Mouse (Mus musculus) forebrain, embryonic 11.5 days (tissue): ENCODE measurements around the gene Vav2. TPM values are rescaled to one million over a fixed set of nuclear protein-coding genes. Genes with fewer than 3 reads are reported as not detected.

Experiments used
- ATAC-seq: fragments of 200-750 bp; cut with Nextera tagmentation; replicated peaks from 2 replicates; pipeline ENCODE4 v1.8.0; 2017; ENCODE audit warnings: moderate TSS enrichment; ENCODE audit not compliant: low FRiP score
- DNase-seq: peaks from one replicate; pipeline ENCODE4 v3.0.0-alpha.2; 2017; ENCODE audit warnings: low spot score
- H3K27ac ChIP-seq: fragments of 300-500 bp; sonication (generic); 2 replicates; pipeline ENCODE4 v1.5.1; 2014; ENCODE audit warnings: low read depth, low read length
- H3K27me3 ChIP-seq: fragments of 300-500 bp; sonication (generic); 2 replicates; pipeline ENCODE4 v1.6.1; 2014; ENCODE audit warnings: mild to moderate bottlenecking, low read length, mixed read lengths; ENCODE audit not compliant: control insufficient read depth, insufficient read depth
- H3K36me3 ChIP-seq: fragments of 300-500 bp; sonication (generic); 2 replicates; pipeline ENCODE4 v1.6.1; 2014; ENCODE audit warnings: mild to moderate bottlenecking, low read length, moderate library complexity, mixed read lengths; ENCODE audit not compliant: control insufficient read depth, insufficient read depth
- H3K4me1 ChIP-seq: fragments of 300-500 bp; sonication (generic); replicated peaks from 2 replicates; pipeline ENCODE4 v1.6.1; 2014; ENCODE audit warnings: low read length, mixed read lengths; ENCODE audit not compliant: control insufficient read depth, insufficient read depth
- H3K4me2 ChIP-seq: fragments of 300-500 bp; sonication (generic); 2 replicates; pipeline ENCODE4 v1.6.1; 2014; ENCODE audit warnings: low read depth, mild to moderate bottlenecking, low read length, moderate library complexity, mixed read lengths; ENCODE audit not compliant: severe bottlenecking
- H3K4me3 ChIP-seq: fragments of 300-500 bp; sonication (generic); 2 replicates; pipeline ENCODE4 v1.5.1; 2014; ENCODE audit warnings: low read depth, low read length
- H3K9ac ChIP-seq: fragments of 300-500 bp; sonication (generic); 2 replicates; pipeline ENCODE4 v1.6.1; 2014; ENCODE audit warnings: low read length
- H3K9me3 ChIP-seq: fragments of 300-500 bp; sonication (generic); 2 replicates; pipeline ENCODE4 v1.6.1; 2016; ENCODE audit warnings: low read length, mixed read lengths; ENCODE audit not compliant: control insufficient read depth
- WGBS: fragments of 180-500 bp; shearing (Covaris S2); extraction: QIAGEN DNeasy Blood & Tissue Kit; methylation state at CpG from one replicate; pipeline ENCODE4 v1.1.7; 2014; 5-methylcytosine and 5-hydroxymethylcytosine counted together
- polyA plus RNA-seq: library from polyadenylated mRNA; unstranded; fragments of >200 nt; fragmentation: Nextera tagmentation; extraction: Ambion mirVana; gene quantifications from 2 replicates; pipeline ENCODE4 v1.2.1, GENCODE M21; 2014

The Vav2 gene
- polyA plus RNA-seq, 1 experiment from 2014 or later, result 12.7 TPM

- Histone ChIP-seq H3K27me3 (no peaks in the 10 kb centered on the region), H3K4me3 (no peak overlapping the region), H3K4me1 (no peaks in the 10 kb centered on the region; the same call in none of the 2 replicates), H3K27ac (no peak overlapping the region), H3K9me3 (no peaks in the 10 kb centered on the region), H3K4me2 (no peak overlapping the region), H3K36me3 (no peaks in the 10 kb centered on the region), H3K9ac (no peak overlapping the region)
- DNase-seq (no peak), ATAC-seq (no peak)
- 65% methylated on average over 8 of the region's 8 CpGs for WGBS
These were observed 96.4 kb downstream of the Vav2 start for GRCm38 (mm10) chr2:27330446-27330845.

GRCm38 (mm10) chr2:27329386-27330060 lies 97.3 kb downstream of the Vav2 start:
- ATAC-seq (no peak), DNase-seq (no peak)
- Histone ChIP-seq H3K4me2 (no peak overlapping the region), H3K27ac (no peak overlapping the region), H3K4me3 (no peak overlapping the region), H3K27me3 (no peaks in the 10 kb centered on the region), H3K36me3 (no peaks in the 10 kb centered on the region), H3K9ac (no peak overlapping the region), H3K4me1 (no peaks in the 10 kb centered on the region; the same call in none of the 2 replicates), H3K9me3 (no peaks in the 10 kb centered on the region)
- 91% methylated on average over 10 of the region's 10 CpGs for WGBS

GRCm38 (mm10) chr2:27328613-27329041 lies 98.2 kb downstream of the Vav2 start:
- Histone ChIP-seq H3K27ac (no peak overlapping the region), H3K4me3 (no peak overlapping the region), H3K9me3 (no peaks in the 10 kb centered on the region), H3K4me2 (no peak overlapping the region), H3K9ac (no peak overlapping the region), H3K27me3 (no peaks in the 10 kb centered on the region), H3K36me3 (no peaks in the 10 kb centered on the region), H3K4me1 (no peaks in the 10 kb centered on the region; the same call in none of the 2 replicates)
- no peak for DNase-seq
- no peak for ATAC-seq

- Histone ChIP-seq H3K27me3 (no peaks in the 10 kb centered on the region), H3K4me2 (no peak overlapping the region), H3K4me3 (no peak overlapping the region), H3K9ac (no peak overlapping the region), H3K9me3 (no peaks in the 10 kb centered on the region), H3K27ac (no peak overlapping the region), H3K4me1 (no peaks in the 10 kb centered on the region; the same call in none of the 2 replicates), H3K36me3 (no peaks in the 10 kb centered on the region)
- DNase-seq (no peak), ATAC-seq (no peak)
- 74% methylated on average over 4 of the region's 4 CpGs for WGBS
These were observed 98.9 kb downstream of the Vav2 start for GRCm38 (mm10) chr2:27327886-27328285.

GRCm38 (mm10) chr2:27327076-27327475 lies 99.8 kb downstream of the Vav2 start:
- H3K4me2 ChIP-seq, result no peak overlapping the region
- H3K4me1 ChIP-seq, result no peaks in the 10 kb centered on the region; the same call in none of the 2 replicates
- no peak overlapping the region for H3K27ac ChIP-seq
- no peak overlapping the region for H3K4me3 ChIP-seq
- ATAC-seq, result no peak
- no peak overlapping the region for H3K9ac ChIP-seq
- no peak for DNase-seq
- H3K36me3 ChIP-seq, result no peaks in the 10 kb centered on the region
- WGBS, result 82% methylated on average over 6 of the region's 6 CpGs
- H3K27me3 ChIP-seq, result no peaks in the 10 kb centered on the region
- no peaks in the 10 kb centered on the region for H3K9me3 ChIP-seq

- ATAC-seq (no peak), DNase-seq (peak; percentile 67)
- no peaks in the 10 kb centered on the region for H3K36me3 ChIP-seq
- H3K4me1 ChIP-seq, result peaks cover 2% of the 10 kb centered on the region
- H3K27ac ChIP-seq, result no peak overlapping the region
- H3K9ac ChIP-seq, result no peak overlapping the region
- no peaks in the 10 kb centered on the region for H3K27me3 ChIP-seq
- no peak overlapping the region for H3K4me3 ChIP-seq
- no peak overlapping the region for H3K4me2 ChIP-seq
- 51% methylated on average over 7 of the region's 7 CpGs for WGBS
- H3K9me3 ChIP-seq, result no peaks in the 10 kb centered on the region
These were observed 100.5 kb downstream of the Vav2 start for GRCm38 (mm10) chr2:27326357-27326756.

- no peak overlapping the region for H3K27ac ChIP-seq
- WGBS, result 15% methylated on average over 2 of the region's 2 CpGs
- ATAC-seq (no peak), DNase-seq (no peak)
- no peaks in the 10 kb centered on the region for H3K9me3 ChIP-seq
- H3K4me3 ChIP-seq, result no peak overlapping the region
- H3K4me2 ChIP-seq, result no peak overlapping the region
- no peaks in the 10 kb centered on the region for H3K27me3 ChIP-seq
- no peaks in the 10 kb centered on the region for H3K36me3 ChIP-seq
- H3K4me1 ChIP-seq, result peaks cover 7% of the 10 kb centered on the region; the same call in 1 of the 2 replicates
- H3K9ac ChIP-seq, result no peak overlapping the region
These were observed 102.1 kb downstream of the Vav2 start for GRCm38 (mm10) chr2:27324690-27325089.

GRCm38 (mm10) chr2:27321431-27321875 lies 105.4 kb downstream of the Vav2 start:
- no peak overlapping the region for H3K9ac ChIP-seq
- H3K4me1 ChIP-seq, result peaks cover 7% of the 10 kb centered on the region; the same call in 1 of the 2 replicates
- WGBS, result 10% methylated on average over 6 of the region's 6 CpGs

GRCm38 (mm10) chr2:27320820-27321219 lies 106.0 kb downstream of the Vav2 start:
- no peak for ATAC-seq
- Histone ChIP-seq H3K4me1 (peaks cover 7% of the 10 kb centered on the region; the same call in 1 of the 2 replicates), H3K4me2 (no peak overlapping the region), H3K9ac (no peak overlapping the region), H3K9me3 (no peaks in the 10 kb centered on the region), H3K27me3 (no peaks in the 10 kb centered on the region), H3K4me3 (no peak overlapping the region), H3K27ac (no peak overlapping the region), H3K36me3 (no peaks in the 10 kb centered on the region)
- 50% methylated on average over 8 of the region's 8 CpGs for WGBS
- no peak for DNase-seq

More at GRCm38 (mm10) chr2:27321431-27321875, 105.4 kb downstream of the Vav2 start:
- no peaks in the 10 kb centered on the region for H3K36me3 ChIP-seq
- H3K9me3 ChIP-seq, result no peaks in the 10 kb centered on the region
- no peaks in the 10 kb centered on the region for H3K27me3 ChIP-seq
- no peak overlapping the region for H3K4me2 ChIP-seq
- 0 out of 2 replicates have a peak, but pooled peaks have one; percentile 44 for ATAC-seq
- no peak overlapping the region for H3K27ac ChIP-seq
- DNase-seq, result no peak
- H3K4me3 ChIP-seq, result no peak overlapping the region
